Mouse (Mus musculus): ENCODE results near the gene Ptprg.
"Not testable (repeated sequence)": the region's sequence is repeated elsewhere in the genome, so short reads cannot be mapped to it uniquely, and the experiment has no call there.

The Ptprg gene

DNA sequence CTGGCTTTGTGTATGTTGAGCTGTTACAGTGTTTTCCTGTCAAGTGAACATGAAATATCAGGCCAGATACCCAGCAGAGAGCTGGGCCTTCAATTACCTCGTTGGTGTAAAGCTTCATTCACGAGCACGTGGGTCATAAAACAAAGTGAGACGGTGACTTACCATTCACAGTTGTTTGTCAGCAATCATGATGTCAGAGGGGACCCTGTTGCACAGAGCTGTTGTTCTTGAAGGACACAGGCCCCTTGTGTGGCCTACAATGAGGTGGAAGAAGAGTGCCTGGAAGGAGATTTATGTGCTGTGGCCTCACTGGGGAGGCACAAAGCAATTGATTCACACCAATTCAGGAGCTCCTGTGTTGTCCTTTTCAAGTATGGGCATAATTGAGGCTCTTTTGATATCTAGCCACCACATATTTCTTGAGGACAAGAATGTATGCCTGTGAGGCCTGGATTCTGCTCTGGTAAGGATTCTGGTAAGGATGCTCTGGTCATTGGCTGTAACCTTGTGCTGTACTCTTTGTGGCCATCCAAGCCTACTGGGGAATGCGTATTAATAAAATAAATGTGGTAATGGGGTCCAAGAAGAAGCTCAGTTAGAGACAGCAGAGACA is 503.7 kb downstream of the Ptprg start:
- DNase-seq (ENCODE audit: low spot score), result no peak

GRCm38 (mm10) chr14:12057856-12058255 is 504.5 kb downstream of the Ptprg start:
- no peak for DNase-seq (ENCODE audit: low spot score)

GRCm38 (mm10) chr14:12059149-12059548 is 505.8 kb downstream of the Ptprg start:
- no peak for DNase-seq (ENCODE audit: low spot score)

GRCm38 (mm10) chr14:12061313-12061712 is 508.0 kb downstream of the Ptprg start:
- not testable (repeated sequence) for DNase-seq (ENCODE audit: low spot score)

DNA sequence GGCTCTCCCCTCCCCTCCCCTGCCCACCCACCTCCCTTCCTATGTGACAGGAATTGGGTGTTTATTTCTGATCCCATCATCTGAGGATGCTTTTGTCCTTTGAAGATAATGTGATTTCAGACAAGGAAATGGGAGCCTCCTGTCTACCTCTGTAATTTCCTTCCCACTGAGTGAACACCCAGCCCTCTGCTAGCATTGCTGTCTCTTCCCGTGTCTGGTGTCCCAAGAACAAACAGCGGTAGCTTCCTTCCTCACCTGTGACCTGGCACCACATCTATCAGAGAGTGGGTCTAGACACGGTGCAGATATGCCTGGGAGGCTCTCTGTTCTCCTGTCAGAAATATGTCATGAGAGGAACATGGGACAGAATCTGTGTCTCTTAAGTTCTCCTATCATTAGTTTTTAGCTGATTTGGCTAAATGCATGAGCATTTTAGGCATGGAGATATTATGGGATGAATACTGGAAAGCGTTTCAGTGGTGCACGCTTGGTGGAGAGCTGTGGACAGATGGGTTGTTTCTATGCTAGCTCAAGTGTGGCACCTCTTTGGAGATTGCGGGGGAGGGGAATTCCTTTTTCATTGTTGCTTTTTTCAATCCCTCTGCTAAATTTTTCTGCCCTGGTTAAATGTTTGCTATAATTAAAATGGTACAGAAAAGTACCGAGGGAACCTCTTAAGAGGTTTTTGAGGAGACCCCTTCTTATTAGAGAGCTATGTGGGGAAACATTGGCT is 509.5 kb downstream of the Ptprg start:
- no peak for DNase-seq (ENCODE audit: low spot score)

DNA sequence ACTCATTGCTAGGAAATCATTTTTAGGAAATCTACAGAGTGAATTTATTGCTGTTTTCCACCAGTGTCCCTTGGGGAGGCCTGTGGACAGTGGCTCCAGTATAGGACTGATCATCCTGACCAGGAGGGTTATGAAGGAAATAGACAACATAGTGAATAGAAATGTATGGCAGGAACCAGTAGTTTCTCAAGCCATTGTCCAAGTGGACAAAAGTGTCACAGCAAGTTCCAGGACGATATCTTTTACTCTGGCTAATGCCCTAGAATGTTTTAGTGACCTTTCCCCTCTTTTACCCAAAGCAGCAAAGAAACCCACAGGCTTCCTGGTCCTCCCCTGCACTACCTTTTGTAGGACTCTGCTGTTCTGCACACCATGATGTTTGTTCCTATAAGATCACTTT is 511.7 kb downstream of the Ptprg start:
- DNase-seq (ENCODE audit: low spot score), result no peak

GRCm38 (mm10) chr14:12065736-12066135 is 512.4 kb downstream of the Ptprg start:
- DNase-seq (ENCODE audit: low spot score), result no peak

- DNase-seq (ENCODE audit: low spot score), result no peak
These were observed 516.4 kb downstream of the Ptprg start for GRCm38 (mm10) chr14:12069707-12070106.

GRCm38 (mm10) chr14:12070361-12070760 is 517.0 kb downstream of the Ptprg start:
- no peak for DNase-seq (ENCODE audit: low spot score)

DNA sequence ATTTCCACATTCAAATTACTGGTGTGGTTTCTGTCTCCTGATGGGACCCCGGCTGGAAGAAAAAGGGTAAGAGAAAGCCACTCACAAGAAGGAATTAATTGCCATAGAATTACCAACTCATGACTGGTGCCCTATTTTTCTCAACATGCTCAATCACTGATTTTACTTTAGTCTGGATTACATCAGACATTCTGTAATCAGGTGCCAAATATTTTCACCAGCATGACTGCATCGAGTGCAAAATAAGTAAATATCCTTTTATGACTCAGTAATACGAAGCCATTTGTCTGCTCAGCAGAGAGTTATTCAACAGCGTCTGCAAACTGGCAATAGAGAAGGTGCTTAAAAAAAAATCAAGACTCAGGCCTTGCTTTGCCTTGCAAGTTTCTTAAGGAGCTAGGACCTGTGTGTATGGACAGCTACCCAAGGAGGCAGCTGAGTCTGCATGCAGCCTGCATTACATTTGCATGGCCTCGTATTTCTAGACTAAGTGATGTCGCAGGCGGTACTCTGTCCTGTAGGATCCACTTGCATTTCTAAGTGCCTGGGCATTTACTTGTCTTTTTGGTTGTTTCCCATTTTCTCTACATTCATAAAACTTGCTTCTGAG is 517.6 kb downstream of the Ptprg start:
- no peak for DNase-seq (ENCODE audit: low spot score)

DNA sequence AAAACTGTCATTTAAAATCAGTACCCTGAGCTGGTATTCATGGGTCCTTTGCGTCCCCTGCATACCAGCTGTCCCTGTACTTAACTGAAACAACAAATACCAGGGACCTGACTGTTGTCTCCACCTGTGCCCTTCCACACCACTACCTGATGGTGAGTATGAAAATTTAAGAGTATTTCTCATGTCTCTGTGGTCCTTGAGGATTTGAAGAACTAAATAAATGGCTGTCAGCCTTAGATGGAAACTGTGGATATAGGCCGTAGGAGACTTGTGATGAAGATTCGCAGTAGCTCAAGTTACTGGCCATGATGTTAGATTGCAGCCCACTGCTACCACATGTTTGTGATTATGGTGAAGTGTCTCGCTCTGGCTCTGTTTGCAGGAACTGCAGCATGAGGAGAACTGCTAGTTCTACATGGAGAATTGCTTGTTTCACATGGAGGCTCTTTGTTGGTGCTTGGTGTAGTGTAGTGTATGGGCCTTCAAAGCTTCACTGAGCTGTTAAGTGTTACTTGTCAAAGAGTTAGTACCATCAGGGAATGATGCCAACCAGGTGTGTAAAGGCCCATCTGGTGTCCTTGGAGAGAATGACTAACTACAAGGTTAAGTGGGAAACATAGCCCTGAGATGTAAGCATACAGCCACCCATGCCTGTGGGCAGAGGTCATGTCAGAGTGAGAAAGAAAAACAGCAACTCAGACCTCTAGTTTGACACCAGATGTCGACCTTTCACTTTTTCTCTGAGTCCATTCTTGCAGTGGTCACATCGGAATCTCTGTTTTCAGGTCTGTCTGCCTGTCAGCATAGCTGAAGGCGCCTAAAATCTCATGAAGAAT is 518.9 kb downstream of the Ptprg start:
- no peak for DNase-seq (ENCODE audit: low spot score)

DNA sequence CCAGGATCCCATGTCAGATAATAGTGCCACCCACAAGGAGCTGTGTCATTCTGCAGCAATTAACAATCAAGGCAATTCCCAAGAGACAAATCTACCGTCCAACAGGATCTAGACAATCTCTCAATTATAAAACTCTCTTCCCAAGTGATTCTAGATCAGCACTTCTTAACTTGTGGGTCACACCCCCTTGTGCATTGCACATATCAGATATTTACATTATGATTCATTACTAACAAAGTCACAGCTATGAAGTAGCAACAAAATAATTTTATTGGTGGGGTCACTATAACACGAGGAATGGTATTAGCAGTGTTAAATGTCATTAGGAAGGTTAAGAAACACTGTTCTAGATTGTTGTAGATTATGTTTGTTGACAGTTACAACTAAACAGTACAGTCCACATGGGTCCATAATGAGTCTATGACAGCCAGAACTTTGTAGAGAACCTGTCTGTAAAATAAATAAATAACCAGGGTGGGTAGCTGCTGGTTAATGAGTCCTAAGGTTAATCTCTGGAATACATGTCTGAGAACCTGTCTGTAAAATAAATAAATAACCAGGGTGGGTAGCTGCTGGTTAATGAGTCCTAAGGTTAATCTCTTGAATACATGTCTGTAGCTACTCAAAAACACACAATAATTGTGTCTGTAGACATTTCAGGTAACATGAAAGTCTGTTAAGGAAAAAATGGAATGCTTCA is 520.2 kb downstream of the Ptprg start:
- DNase-seq (ENCODE audit: low spot score), result no peak

- no peak for DNase-seq (ENCODE audit: low spot score)
These were observed 523.9 kb downstream of the Ptprg start for GRCm38 (mm10) chr14:12077193-12077592.

DNA sequence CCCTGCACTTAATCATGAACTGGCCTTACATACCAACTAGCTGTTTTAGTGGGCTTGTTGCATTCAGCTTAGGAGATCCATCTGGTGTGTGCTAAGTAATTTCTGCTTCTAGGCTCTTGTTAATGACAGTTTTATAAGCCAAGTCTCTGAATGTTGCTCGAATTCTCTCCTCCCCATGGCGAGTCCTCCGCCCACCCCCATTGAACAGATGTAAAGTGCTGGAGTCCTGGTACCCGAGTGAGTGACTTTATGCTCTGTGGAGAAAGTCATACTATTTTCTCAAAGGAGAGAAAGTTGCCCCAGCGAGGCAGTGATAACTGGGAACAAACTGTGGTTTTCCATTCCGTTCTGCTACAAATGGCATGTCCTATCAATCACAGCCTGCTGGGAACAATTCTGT is 525.9 kb downstream of the Ptprg start:
- DNase-seq (ENCODE audit: low spot score), result no peak

- no peak for DNase-seq (ENCODE audit: low spot score)
These were observed 526.6 kb downstream of the Ptprg start for GRCm38 (mm10) chr14:12079833-12080401.

GRCm38 (mm10) chr14:12082131-12082921 is 529.0 kb downstream of the Ptprg start:
- no peak for DNase-seq (ENCODE audit: low spot score)

GRCm38 (mm10) chr14:12084076-12084475 is 530.7 kb downstream of the Ptprg start:
- DNase-seq (ENCODE audit: low spot score), result no peak

DNA sequence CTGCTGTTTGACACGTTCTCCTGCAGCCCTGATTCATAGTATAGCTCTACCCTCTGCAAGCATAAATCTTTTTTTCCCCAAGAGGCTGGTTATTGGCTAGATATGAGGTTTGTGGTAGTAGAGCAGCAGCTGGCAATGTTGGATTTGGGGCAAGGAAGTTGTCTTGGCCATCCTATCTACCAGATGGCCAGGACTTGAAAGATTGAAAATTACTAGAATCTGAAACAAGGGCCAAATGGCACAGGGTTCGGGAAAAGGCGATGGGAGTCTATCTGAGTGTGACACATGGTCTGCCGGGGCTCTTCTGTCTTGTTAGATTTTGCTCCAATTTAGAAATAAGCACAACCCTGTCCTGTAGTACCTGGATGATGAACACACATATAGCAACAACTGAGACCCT is 531.7 kb downstream of the Ptprg start:
- DNase-seq (ENCODE audit: low spot score), result no peak

DNA sequence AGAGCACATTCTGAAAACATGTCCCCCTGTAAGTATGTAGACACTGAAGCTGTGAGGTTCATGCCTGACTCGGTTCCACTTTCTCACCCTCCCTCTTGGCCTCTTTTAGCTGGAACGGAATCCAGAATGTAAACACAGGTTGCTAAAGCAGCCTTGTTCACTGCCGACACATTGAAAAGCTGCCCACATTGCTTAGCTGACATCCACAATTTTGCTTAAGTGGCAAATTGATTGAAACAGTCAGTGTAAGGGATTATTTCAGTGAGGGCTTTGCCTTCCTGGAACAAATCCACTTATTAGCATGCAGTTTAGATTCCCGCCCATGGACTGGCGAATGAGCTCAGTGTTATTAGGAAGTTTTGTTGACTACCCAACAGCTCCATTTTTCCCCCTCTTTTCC is 532.8 kb downstream of the Ptprg start:
- DNase-seq (ENCODE audit: low spot score), result no peak

- DNase-seq (ENCODE audit: low spot score), result no peak
These were observed 536.6 kb downstream of the Ptprg start for GRCm38 (mm10) chr14:12089954-12090353.

DNA sequence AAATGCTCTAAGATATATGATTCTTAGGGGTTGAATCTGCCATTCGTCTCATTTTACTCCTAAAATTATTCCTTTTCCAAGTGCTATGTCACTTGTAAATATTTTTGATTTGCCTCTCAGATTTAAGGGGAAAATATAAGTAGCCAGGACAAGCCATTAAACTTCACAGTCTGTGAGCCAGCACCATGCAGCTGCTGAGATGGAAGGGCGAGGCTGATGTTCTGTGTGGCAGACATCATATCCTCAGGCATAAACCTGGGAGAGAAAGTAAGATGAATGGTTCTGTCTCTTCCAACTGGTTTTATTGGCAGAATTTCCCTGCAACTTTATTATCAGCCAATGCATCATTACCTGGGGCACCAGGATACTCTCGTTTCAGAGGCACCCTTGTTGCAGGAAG is 538.4 kb downstream of the Ptprg start:
- DNase-seq (ENCODE audit: low spot score), result no peak
